Mouse (Mus musculus): ENCODE results near the gene Mthfd1l. TPM values are rescaled to one million over a fixed set of nuclear protein-coding genes. Genes with fewer than 3 reads are reported as not detected.

Mthfd1l gene
- total and polyA plus RNA-seq, 3 experiments: 84.0 to 94.8 (median 90.3) TPM

DNA sequence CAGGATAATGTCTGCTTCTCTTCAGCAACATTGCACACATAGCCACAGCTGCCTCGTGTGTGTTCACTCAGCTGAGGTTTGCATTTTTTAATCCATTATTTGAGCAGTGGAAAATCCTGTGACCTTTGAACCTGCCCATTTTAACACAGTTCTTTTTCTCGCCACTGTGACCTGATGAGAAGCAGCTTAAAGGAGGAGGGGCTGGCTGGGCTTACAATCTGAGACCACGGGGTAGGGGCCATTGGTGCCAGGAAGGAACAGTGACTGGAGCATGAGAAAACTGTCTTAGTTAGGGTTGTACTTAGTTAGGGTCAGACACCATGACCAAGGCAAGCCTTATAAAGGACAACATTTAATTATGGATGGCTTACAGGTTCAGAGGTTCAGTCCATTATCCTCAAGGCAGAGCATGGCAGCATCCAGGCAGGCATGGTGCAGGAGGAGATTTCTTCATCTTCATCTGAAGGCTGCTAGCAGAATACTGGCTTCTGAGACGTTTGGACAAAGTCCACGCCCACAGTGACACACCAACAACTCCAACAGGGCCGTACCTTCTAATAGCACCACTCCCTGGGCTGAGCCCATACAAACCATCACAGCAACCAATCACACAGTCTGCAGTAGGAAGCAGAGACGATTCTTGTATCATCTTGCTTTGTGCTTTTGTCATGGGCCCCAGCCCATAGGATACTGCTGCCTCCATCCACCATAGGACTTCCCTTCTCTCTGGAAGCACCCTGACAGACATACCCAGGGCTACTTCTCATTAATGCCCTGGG is 112.6 kb downstream of the Mthfd1l start:
- no peak for DNase-seq (ENCODE audit: extremely low read depth)
- Histone ChIP-seq H3K4me1 (ENCODE audit: control insufficient read depth in 1 of 2, insufficient read depth in 2 of 2) (no peaks in the 10 kb centered on the region), H3K4me3 (replicated peaks in 1 of 3; ENCODE audit: low read depth in 2 of 3, low read length in 2 of 3, poor library complexity in 1 of 3) (no peak overlapping the region), H3K9me3 (replicated peaks; ENCODE audit: low read length) (no peaks in the 10 kb centered on the region), H3K4me2 (ENCODE audit: insufficient read depth, low read depth, poor library complexity, severe bottlenecking) (no peak overlapping the region), H3K79me2 (replicated peaks; ENCODE audit: control insufficient read depth, extremely low read depth, insufficient read depth, poor library complexity, severe bottlenecking) (no peaks in the 10 kb centered on the region; the same call in 1 of the 2 replicates), H3K27ac (ENCODE audit: insufficient read depth, low read depth) (no peak overlapping the region), H3K36me3 (replicated peaks in 1 of 2; ENCODE audit: control insufficient read depth in 1 of 2, insufficient read depth in 1 of 2, low read length in 1 of 2) (peaks cover 59 to 91% of the 10 kb centered on the region in 2 experiments), H3K27me3 (replicated peaks) (no peaks in the 10 kb centered on the region), H3K9ac (ENCODE audit: insufficient read depth, low read depth) (no peak overlapping the region)
- in situ Hi-C loops (cut with MboI; ENCODE audit: low pct_ligation_motif_present, low pct_unique_long_range_greater_than_20kb, low sequenced_read_pairs) (loop anchor here (25.0 kb wide), 1 partner anchor 252 kb away; no protein-coding TSS in a partner anchor), dilution Hi-C loops (cut with MboI; ENCODE audit: extremely low pct_ligation_motif_present, extremely low pct_unique_long_range_greater_than_20kb, low sequenced_read_pairs) (no loop called here)
- TF ChIP-seq USF2 (conservative IDR thresholded peaks at IDR 0.05; ENCODE audit: low read depth, low read length) (no peak), KAT2A (IDR thresholded peaks at IDR 0.05; ENCODE audit: insufficient replicate concordance, low read length) (no peak), POLR2A (IDR thresholded peaks at IDR 0.05; ENCODE audit: low read depth, low read length) (no peak), CHD1 (IDR thresholded peaks at IDR 0.05; ENCODE audit: low read depth, low read length) (no peak), RCOR1 (conservative IDR thresholded peaks at IDR 0.05; ENCODE audit: low read depth, low read length) (no peak), HCFC1 (IDR thresholded peaks at IDR 0.05; ENCODE audit: low read depth, low read length) (no peak), NRF1 (IDR thresholded peaks at IDR 0.05; ENCODE audit: low read depth, low read length) (no peak), EP300 (IDR thresholded peaks at IDR 0.05; ENCODE audit: low read length) (no peak), USF1 (IDR thresholded peaks at IDR 0.05; ENCODE audit: low read depth, low read length) (no peak), MAFK (IDR thresholded peaks at IDR 0.05; ENCODE audit: insufficient replicate concordance, low read length) (no peak), IRF4 (IDR thresholded peaks at IDR 0.05; ENCODE audit: low read depth, low read length) (no peak), SMC3 (IDR thresholded peaks at IDR 0.05; ENCODE audit: low read depth, low read length) (no peak), JUND (conservative IDR thresholded peaks at IDR 0.05; ENCODE audit: low read depth, low read length) (no peak), NELFE (IDR thresholded peaks at IDR 0.05; ENCODE audit: low read depth, low read length) (no peak), POLR2AphosphoS2 (IDR thresholded peaks at IDR 0.05; ENCODE audit: low read depth, low read length) (no peak), ZMIZ1 (IDR thresholded peaks at IDR 0.05; ENCODE audit: low read depth, low read length) (no peak), MAX (IDR thresholded peaks at IDR 0.05; ENCODE audit: low read length) (no peak), PAX5 (IDR thresholded peaks at IDR 0.05; ENCODE audit: low read length) (no peak)

DNA sequence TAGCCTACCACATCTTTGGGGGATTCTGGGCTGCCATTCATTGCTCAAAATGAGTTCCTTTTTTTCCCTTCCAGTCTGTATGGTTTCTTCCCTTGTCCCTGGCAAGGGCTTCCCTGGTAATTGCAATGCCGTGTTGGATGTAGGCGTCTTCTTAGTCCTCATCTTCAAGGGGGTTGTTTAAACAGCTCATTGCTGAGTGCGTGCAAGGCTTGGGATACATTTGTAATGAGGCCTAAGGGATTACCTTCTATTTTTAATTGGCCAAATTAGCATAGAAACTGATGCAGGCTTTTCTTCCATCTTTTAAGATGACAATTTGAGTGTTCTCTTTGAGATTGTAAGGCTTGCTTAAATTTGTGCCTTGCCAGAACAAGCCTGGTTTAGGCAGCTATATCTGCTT is 114.6 kb downstream of the Mthfd1l start:
- no peak for DNase-seq (ENCODE audit: extremely low read depth)
- in situ Hi-C loops (cut with MboI; ENCODE audit: low pct_ligation_motif_present, low pct_unique_long_range_greater_than_20kb, low sequenced_read_pairs) (loop anchor here (25.0 kb wide), 1 partner anchor 250 kb away; no protein-coding TSS in a partner anchor), dilution Hi-C loops (cut with MboI; ENCODE audit: extremely low pct_ligation_motif_present, extremely low pct_unique_long_range_greater_than_20kb, low sequenced_read_pairs) (no loop called here)
- Histone ChIP-seq H3K36me3 (replicated peaks in 1 of 2; ENCODE audit: control insufficient read depth in 1 of 2, insufficient read depth in 1 of 2, low read length in 1 of 2) (peaks cover 60 to 94% of the 10 kb centered on the region in 2 experiments), H3K9ac (ENCODE audit: insufficient read depth, low read depth) (no peak overlapping the region), H3K4me1 (ENCODE audit: control insufficient read depth in 1 of 2, insufficient read depth in 2 of 2) (no peaks in the 10 kb centered on the region), H3K4me2 (ENCODE audit: insufficient read depth, low read depth, poor library complexity, severe bottlenecking) (no peak overlapping the region), H3K79me2 (replicated peaks; ENCODE audit: control insufficient read depth, extremely low read depth, insufficient read depth, poor library complexity, severe bottlenecking) (no peaks in the 10 kb centered on the region; the same call in 1 of the 2 replicates), H3K4me3 (replicated peaks in 1 of 3; ENCODE audit: low read depth in 2 of 3, low read length in 2 of 3, poor library complexity in 1 of 3) (no peak overlapping the region), H3K27ac (ENCODE audit: insufficient read depth, low read depth) (no peak overlapping the region), H3K9me3 (replicated peaks; ENCODE audit: low read length) (no peaks in the 10 kb centered on the region), H3K27me3 (replicated peaks) (no peaks in the 10 kb centered on the region)
- no peak for TF ChIP-seq MAX (IDR thresholded peaks at IDR 0.05; ENCODE audit: low read length)
- TF ChIP-seq RCOR1 (conservative IDR thresholded peaks at IDR 0.05; ENCODE audit: low read depth, low read length): no peak
- TF ChIP-seq SIN3A (IDR thresholded peaks at IDR 0.05; ENCODE audit: low read length): no peak
- TF ChIP-seq ZMIZ1 (IDR thresholded peaks at IDR 0.05; ENCODE audit: low read depth, low read length): no peak
- no peak for TF ChIP-seq IRF4 (IDR thresholded peaks at IDR 0.05; ENCODE audit: low read depth, low read length)
- no peak for TF ChIP-seq MEF2A (IDR thresholded peaks at IDR 0.05; ENCODE audit: borderline replicate concordance, low read depth, low read length)
- TF ChIP-seq CHD1 (IDR thresholded peaks at IDR 0.05; ENCODE audit: low read depth, low read length): no peak
- no peak for TF ChIP-seq USF1 (IDR thresholded peaks at IDR 0.05; ENCODE audit: low read depth, low read length)
- TF ChIP-seq UBTF (IDR thresholded peaks at IDR 0.05; ENCODE audit: low read depth, low read length): no peak
- no peak for TF ChIP-seq ZKSCAN1 (IDR thresholded peaks at IDR 0.05; ENCODE audit: borderline replicate concordance, low read depth, low read length)
- TF ChIP-seq EP300 (IDR thresholded peaks at IDR 0.05; ENCODE audit: low read length): no peak
- TF ChIP-seq GABPA (IDR thresholded peaks at IDR 0.05; ENCODE audit: insufficient replicate concordance, low read depth, low read length): no peak
- TF ChIP-seq NELFE (IDR thresholded peaks at IDR 0.05; ENCODE audit: low read depth, low read length): no peak
- TF ChIP-seq JUND (conservative IDR thresholded peaks at IDR 0.05; ENCODE audit: low read depth, low read length): no peak
